Mouse (Mus musculus) heart, adult 2 months (tissue): ENCODE results near the gene Lsg1. TPM values are rescaled to one million over a fixed set of nuclear protein-coding genes. Genes with fewer than 3 reads are reported as not detected.
A peak's percentile ranks its signal among the peaks of the same experiment; 100 is the strongest.

Experiments
- DNase-seq, 2 experiments: peaks; one replicate each; pipeline ENCODE4 v3.0.0; 2021
- H3K27ac ChIP-seq: fragments of 200-600 bp; 2 replicates; pipeline ENCODE4 v1.8.1; 2022
- H3K27me3 ChIP-seq: fragments of 200-500 bp; 2 replicates; pipeline ENCODE4 v1.6.1; 2012; ENCODE audit warnings: mild to moderate bottlenecking, low read length, inconsistent platforms, mixed read lengths; ENCODE audit not compliant: control insufficient read depth, insufficient read depth
- H3K36me3 ChIP-seq: fragments of 200-500 bp; 2 replicates; pipeline ENCODE4 v1.6.1; 2012; ENCODE audit warnings: low read length, inconsistent platforms; ENCODE audit not compliant: control insufficient read depth, insufficient read depth
- H3K4me1 ChIP-seq: fragments of 200-500 bp; 2 replicates; pipeline ENCODE4 v1.6.1; 2011; ENCODE audit warnings: low read length; ENCODE audit not compliant: control insufficient read depth, insufficient read depth
- H3K4me3 ChIP-seq: fragments of 200-600 bp; 2 replicates; pipeline ENCODE4 v1.8.1; 2022
- H3K79me2 ChIP-seq: fragments of 200-500 bp; replicated peaks from 2 replicates; pipeline ENCODE4 v1.6.1; 2012; ENCODE audit warnings: mild to moderate bottlenecking, inconsistent platforms, low read length, moderate library complexity, mixed read lengths; ENCODE audit not compliant: control insufficient read depth, insufficient read depth
- H3K9ac ChIP-seq: fragments of 200-500 bp; 2 replicates; pipeline ENCODE4 v1.6.1; 2012; ENCODE audit warnings: low read depth, mild to moderate bottlenecking, control low read depth, inconsistent platforms, low read length, mixed read lengths
- CTCF ChIP-seq: fragments of 200-600 bp; IDR thresholded peaks from 2 replicates; pipeline ENCODE4 v1.8.1; 2022; ENCODE audit warnings: antibody characterized with exemption, mild to moderate bottlenecking, moderate library complexity
- EP300 ChIP-seq: fragments of 200-500 bp; IDR thresholded peaks from 2 replicates; pipeline ENCODE4 v1.6.1; 2011; ENCODE audit warnings: low read depth, low read length, control low read depth; ENCODE audit not compliant: insufficient read depth
- POLR2A ChIP-seq: fragments of 200-500 bp; IDR thresholded peaks from 2 replicates; pipeline ENCODE4 v1.6.1; 2011; ENCODE audit warnings: mild to moderate bottlenecking, low read depth, low read length, control low read depth; ENCODE audit not compliant: insufficient read depth
- WGBS: fragments of 180-500 bp; shearing (Covaris S2); methylation state at CpG from one replicate; pipeline ENCODE4 v1.1.7; 2018; 5-methylcytosine and 5-hydroxymethylcytosine counted together
- intact Hi-C: fragments of 180-260 bp; cut with DNase I; formaldehyde crosslinking; loops from one replicate; pipeline ENCODE4 v1.15.1; 2025
- polyA plus RNA-seq: library from polyadenylated mRNA; depleted of rRNA; stranded (reverse); fragments of >200 nt; gene quantifications from 2 replicates; pipeline ENCODE4 v1.2.3, GENCODE M21; 2012
- total RNA-seq, 2 experiments: library from RNA; stranded (reverse); gene quantifications; 2 replicates each; pipeline ENCODE4 v1.2.3; 2021

The Lsg1 gene
- total and polyA plus RNA-seq, 3 experiments, result 5.5 to 21.2 (median 19.6) TPM

DNA sequence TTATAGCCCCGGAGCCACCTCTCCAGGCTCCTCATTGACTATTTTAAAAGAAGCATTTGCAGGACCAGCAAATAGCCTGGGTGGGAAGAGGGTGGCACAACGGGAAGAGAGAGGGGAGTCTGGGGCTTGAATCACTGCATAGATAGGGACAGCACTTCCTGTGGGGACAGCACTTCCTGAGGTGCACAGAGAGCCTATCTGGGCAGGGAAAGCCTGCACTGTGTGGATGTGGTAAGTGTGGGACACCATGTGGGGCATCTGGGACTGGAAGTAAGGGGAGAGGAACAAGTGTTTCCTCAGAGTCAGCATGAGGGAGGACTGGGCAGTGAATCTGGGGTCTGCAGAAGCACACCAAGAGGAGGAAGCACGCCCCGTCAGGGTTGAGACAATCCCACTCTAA is 53.8 kb downstream of the Lsg1 start:
- H3K4me1 ChIP-seq, result peaks cover 1% of the 10 kb centered on the region; the same call in 1 of the 2 replicates
- H3K9ac ChIP-seq, result no peak overlapping the region
- intact Hi-C loops, result loop anchor here (5.0 kb wide), 1 partner anchor 281 kb away; no protein-coding TSS in a partner anchor
- WGBS, result 50% methylated on average over 4 of the region's 4 CpGs
- no peak overlapping the region for H3K27ac ChIP-seq
- no peaks in the 10 kb centered on the region for H3K79me2 ChIP-seq
- H3K4me3 ChIP-seq, result no peak overlapping the region
- no peaks in the 10 kb centered on the region for H3K27me3 ChIP-seq
- TF ChIP-seq POLR2A, result no peak
- no peak for TF ChIP-seq CTCF
- no peak for TF ChIP-seq EP300
- no peak for DNase-seq
- no peaks in the 10 kb centered on the region for H3K36me3 ChIP-seq

DNA sequence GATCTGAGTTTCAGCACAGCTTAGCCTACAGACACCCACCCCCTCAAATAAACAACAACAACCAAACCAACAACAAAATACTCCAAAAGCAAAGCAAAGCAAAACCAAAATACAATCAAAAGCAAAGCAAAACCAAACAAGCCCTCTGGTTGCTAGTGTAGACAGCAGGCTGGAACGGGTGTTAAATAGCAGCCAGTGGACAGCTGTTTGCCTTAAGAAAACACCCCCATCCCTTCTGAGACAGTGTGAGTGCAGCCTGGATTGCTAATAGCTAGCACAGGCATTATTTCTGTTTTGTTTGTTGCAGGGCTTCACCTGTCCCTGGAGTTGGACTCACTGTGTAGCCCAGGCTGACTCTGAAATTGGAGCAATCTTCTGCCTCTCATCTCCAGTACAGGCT is 54.5 kb downstream of the Lsg1 start:
- Histone ChIP-seq H3K4me3 (no peak overlapping the region), H3K79me2 (no peaks in the 10 kb centered on the region), H3K4me1 (peaks cover 1% of the 10 kb centered on the region; the same call in 1 of the 2 replicates), H3K27me3 (no peaks in the 10 kb centered on the region), H3K36me3 (no peaks in the 10 kb centered on the region), H3K9ac (no peak overlapping the region), H3K27ac (no peak overlapping the region)
- 72% methylated on average over 1 of the region's 1 CpGs for WGBS
- intact Hi-C loops, result loop anchor here (5.0 kb wide), 1 partner anchor 281 kb away; no protein-coding TSS in a partner anchor
- no peak for TF ChIP-seq CTCF
- TF ChIP-seq POLR2A, result no peak
- TF ChIP-seq EP300, result no peak
- DNase-seq, result no peak

DNA sequence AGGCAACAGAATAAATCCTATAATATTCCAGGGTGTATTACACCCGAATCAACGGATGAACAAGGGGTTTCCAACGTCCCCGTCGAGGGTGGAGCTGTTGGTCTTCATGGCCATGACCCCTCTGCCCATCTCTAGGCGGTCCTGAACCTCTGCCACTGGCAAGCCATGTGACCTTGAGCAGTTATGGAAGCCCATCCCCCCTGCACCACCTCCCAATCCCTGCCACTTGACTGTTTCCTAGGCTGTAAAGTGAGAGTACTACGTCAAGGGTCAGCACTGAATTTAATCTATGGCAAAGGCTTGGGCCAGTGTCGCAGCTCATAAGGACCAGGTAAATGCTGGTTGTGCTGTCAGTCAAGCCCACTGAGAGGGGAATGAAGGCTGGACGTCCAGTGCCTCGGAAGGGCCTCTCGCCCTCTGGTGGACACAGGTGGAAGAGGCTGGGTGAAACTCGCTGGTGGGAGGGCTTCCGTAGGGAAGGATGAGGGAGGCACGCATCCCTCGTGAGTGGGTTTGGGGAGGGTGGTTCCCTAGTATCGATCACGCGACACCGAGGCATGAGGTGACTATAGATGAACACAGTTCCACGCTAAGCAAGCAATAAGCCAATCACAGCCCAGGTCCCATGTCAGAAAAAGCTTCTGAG is 55.5 kb downstream of the Lsg1 start:
- TF ChIP-seq CTCF, result peak; percentile 91
- TF ChIP-seq EP300, result no peak
- TF ChIP-seq POLR2A, result no peak
- no peak overlapping the region for H3K4me3 ChIP-seq
- H3K4me1 ChIP-seq, result peaks cover 1% of the 10 kb centered on the region; the same call in 1 of the 2 replicates
- 32% methylated on average over 20 of the region's 20 CpGs for WGBS
- no peak overlapping the region for H3K27ac ChIP-seq
- no peaks in the 10 kb centered on the region for H3K79me2 ChIP-seq
- DNase-seq, result peak in 1 of 2 experiments; percentile 66
- no peak overlapping the region for H3K9ac ChIP-seq
- intact Hi-C loops, result loop anchor here (5.0 kb wide), 1 partner anchor 280 kb away; no protein-coding TSS in a partner anchor
- H3K36me3 ChIP-seq, result no peaks in the 10 kb centered on the region
- no peaks in the 10 kb centered on the region for H3K27me3 ChIP-seq

DNA sequence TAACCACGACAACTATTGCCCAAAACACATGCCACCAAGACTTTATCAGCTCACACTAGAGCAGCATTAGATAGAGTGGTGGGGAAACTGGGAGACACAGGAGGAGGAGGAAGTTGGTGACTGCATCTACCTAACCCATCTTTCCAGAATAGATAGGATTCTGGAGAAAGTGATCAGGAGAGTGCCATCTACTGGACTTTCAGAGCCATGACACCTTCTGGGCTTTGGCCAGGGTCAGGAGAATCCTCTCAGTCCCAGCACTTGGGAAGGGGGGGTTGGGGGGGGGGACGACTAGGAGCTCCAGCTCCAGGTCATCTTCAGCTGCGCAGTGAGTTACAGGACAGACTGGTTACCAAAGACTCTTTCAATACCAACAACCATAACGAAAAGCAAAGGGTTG is 56.6 kb downstream of the Lsg1 start:
- Histone ChIP-seq H3K4me3 (no peak overlapping the region), H3K27me3 (no peaks in the 10 kb centered on the region), H3K79me2 (no peaks in the 10 kb centered on the region), H3K4me1 (peaks cover 1% of the 10 kb centered on the region; the same call in 1 of the 2 replicates), H3K27ac (no peak overlapping the region), H3K36me3 (no peaks in the 10 kb centered on the region), H3K9ac (no peak overlapping the region)
- TF ChIP-seq CTCF (peak; percentile 75), POLR2A (no peak)
- no peak for DNase-seq
- 52% methylated on average over 4 of the region's 4 CpGs for WGBS
- intact Hi-C loops, result loop anchor here (5.0 kb wide), 1 partner anchor 279 kb away; no protein-coding TSS in a partner anchor

DNA sequence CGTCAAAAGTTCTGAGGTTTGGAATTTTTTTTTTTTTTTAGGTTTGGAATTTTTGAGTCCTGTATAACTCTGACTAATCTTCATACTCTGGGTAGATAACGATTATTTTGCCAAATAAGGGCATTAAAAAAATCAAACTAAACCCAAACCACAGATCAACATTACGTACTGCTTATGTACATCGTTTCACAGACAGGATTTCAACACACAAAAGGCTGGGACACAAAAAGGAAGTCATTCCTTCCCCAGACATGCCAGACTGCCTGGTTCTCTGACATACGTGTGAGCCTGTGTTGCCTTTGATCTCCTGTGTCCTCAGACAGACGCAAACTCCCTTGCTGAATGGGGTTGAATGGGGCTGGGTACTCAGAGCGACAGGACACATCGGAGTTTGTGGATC is 59.0 kb downstream of the Lsg1 start:
- no peak for TF ChIP-seq CTCF
- TF ChIP-seq POLR2A, result no peak
- Histone ChIP-seq H3K9ac (no peak overlapping the region), H3K4me1 (peaks cover 1% of the 10 kb centered on the region; the same call in 1 of the 2 replicates), H3K4me3 (no peak overlapping the region), H3K27me3 (no peaks in the 10 kb centered on the region), H3K36me3 (no peaks in the 10 kb centered on the region), H3K79me2 (no peaks in the 10 kb centered on the region), H3K27ac (no peak overlapping the region)
- DNase-seq, result no peak
- intact Hi-C loops, result no loop called here
- 82% methylated on average over 8 of the region's 8 CpGs for WGBS

DNA sequence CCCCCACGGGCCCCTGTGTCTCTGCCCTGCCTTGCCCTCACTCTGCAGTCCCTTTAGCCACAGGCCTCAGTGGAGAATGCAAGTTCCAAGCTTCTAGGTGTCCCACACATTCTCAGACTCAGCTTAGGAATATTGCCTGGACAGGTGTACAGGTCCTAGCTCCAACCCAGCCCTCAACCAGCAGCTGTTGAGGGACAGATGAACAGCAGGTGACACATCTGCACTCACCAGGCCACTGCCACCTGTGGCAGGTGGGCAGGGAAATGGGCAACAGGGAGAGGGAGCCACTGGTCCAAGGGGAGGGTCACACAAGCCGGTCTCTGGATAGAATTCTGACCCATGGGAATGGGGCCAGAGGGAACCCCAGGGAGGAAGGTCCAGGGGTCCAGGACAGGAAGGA is 59.5 kb downstream of the Lsg1 start:
- no peak overlapping the region for H3K27ac ChIP-seq
- H3K4me1 ChIP-seq, result peaks cover 1% of the 10 kb centered on the region; the same call in 1 of the 2 replicates
- TF ChIP-seq CTCF, result no peak
- TF ChIP-seq POLR2A, result no peak
- no peak for TF ChIP-seq EP300
- DNase-seq, result no peak
- intact Hi-C loops, result no loop called here
- H3K4me3 ChIP-seq, result no peak overlapping the region
- H3K79me2 ChIP-seq, result no peaks in the 10 kb centered on the region
- H3K27me3 ChIP-seq, result no peaks in the 10 kb centered on the region
- H3K36me3 ChIP-seq, result no peaks in the 10 kb centered on the region
- no peak overlapping the region for H3K9ac ChIP-seq
- WGBS, result 69% methylated on average over 2 of the region's 2 CpGs
